Mouse (Mus musculus) ovary, postnatal 14 days (tissue): Measurements from ENCODE around the gene Olfr716.
"Not testable (repeated sequence)": the region's sequence is repeated elsewhere in the genome, so short reads cannot be mapped to it uniquely, and the experiment has no call there.

Experiments used
- DNase-seq: peaks from one replicate; pipeline ENCODE4 v3.0.0; 2022; ENCODE audit warnings: low spot score

Gene Olfr716

GRCm38 (mm10) chr7:107138027-107138426 is at the start of gene Olfr716:
Gene Olfr716, plus strand, starts transcription at chr7:107138327.
- not testable (repeated sequence) for DNase-seq

- DNase-seq = no peak
These were observed 45.2 kb upstream of the Olfr716 start, which contains the start of gene Olfr17 for GRCm38 (mm10) chr7:107092920-107093319. Gene Olfr17, plus strand, starts transcription at chr7:107093220.

GRCm38 (mm10) chr7:107110269-107110668 is 27.9 kb upstream of the Olfr716 start, which contains the start of gene Olfr715b:
Gene Olfr715b, minus strand, starts transcription at chr7:107110369.
- not testable (repeated sequence) for DNase-seq

GRCm38 (mm10) chr7:107130983-107131382 is 7.1 kb upstream of the Olfr716 start, which contains the start of gene Olfr715:
Gene Olfr715, minus strand, starts transcription at chr7:107131083.
- DNase-seq = not testable (repeated sequence)

GRCm38 (mm10) chr7:107166690-107167089 is 28.6 kb downstream of the Olfr716 start, which contains the start of gene Nlrp14:
Gene Nlrp14, plus strand, starts transcription at chr7:107166990.
- no peak for DNase-seq

GRCm38 (mm10) chr7:107180406-107180805 is 42.3 kb downstream of the Olfr716 start:
- DNase-seq = no peak
